Mouse (Mus musculus) CD4-positive helper T cell, adult 2 months (primary cell): ENCODE results near the gene Rnf181.

ENCODE experiments used
- DNase-seq: peaks from one replicate; pipeline ENCODE4 v3.0.0-alpha.2; 2012; ENCODE audit warnings: low read depth, missing footprints, low spot score

The Rnf181 gene

GRCm38 (mm10) chr6:72383952-72384351, 17.2 kb upstream of the Rnf181 start:
- no peak for DNase-seq

- no peak for DNase-seq
Measured at GRCm38 (mm10) chr6:72383142-72383820, 16.5 kb upstream of the Rnf181 start.

- peak; percentile 49 for DNase-seq
Measured at GRCm38 (mm10) chr6:72382494-72382893, 15.7 kb upstream of the Rnf181 start.

GRCm38 (mm10) chr6:72380131-72380770, 13.5 kb upstream of the Rnf181 start, which contains the start of gene Vamp5:
Gene Vamp5 (minus strand): TSS chr6:72380468.
- DNase-seq = peak; percentile 91

GRCm38 (mm10) chr6:72379377-72380130, 12.8 kb upstream of the Rnf181 start:
- DNase-seq = no peak

- DNase-seq = no peak
Measured at GRCm38 (mm10) chr6:72378510-72379234, 11.9 kb upstream of the Rnf181 start.

- peak; percentile 60 for DNase-seq
Measured at GRCm38 (mm10) chr6:72374820-72375563, 8.2 kb upstream of the Rnf181 start.

GRCm38 (mm10) chr6:72374206-72374605, 7.5 kb upstream of the Rnf181 start:
- no peak for DNase-seq

- DNase-seq = no peak
Measured at GRCm38 (mm10) chr6:72373184-72373583, 6.4 kb upstream of the Rnf181 start.

- no peak for DNase-seq
Measured at GRCm38 (mm10) chr6:72371571-72371970, 4.8 kb upstream of the Rnf181 start.

GRCm38 (mm10) chr6:72371147-72371546, 4.4 kb upstream of the Rnf181 start:
- no peak for DNase-seq

- DNase-seq = no peak
Measured at GRCm38 (mm10) chr6:72370091-72370490, 3.3 kb upstream of the Rnf181 start.

GRCm38 (mm10) chr6:72369557-72369956, 2.8 kb upstream of the Rnf181 start:
- no peak for DNase-seq

- no peak for DNase-seq
Measured at GRCm38 (mm10) chr6:72367460-72367974, 761 bp upstream of the Rnf181 start.

- DNase-seq = no peak
Measured at GRCm38 (mm10) chr6:72366304-72366703, 452 bp downstream of the Rnf181 start.

GRCm38 (mm10) chr6:72364985-72365384, 1.8 kb downstream of the Rnf181 start:
- no peak for DNase-seq

- no peak for DNase-seq
Measured at GRCm38 (mm10) chr6:72364009-72364408, 2.7 kb downstream of the Rnf181 start.

GRCm38 (mm10) chr6:72362132-72363028, 4.4 kb downstream of the Rnf181 start:
- peak; percentile 98 for DNase-seq

GRCm38 (mm10) chr6:72361121-72361551, 5.6 kb downstream of the Rnf181 start:
- no peak for DNase-seq

- no peak for DNase-seq
Measured at GRCm38 (mm10) chr6:72360599-72360935, 6.2 kb downstream of the Rnf181 start.
